Mouse (Mus musculus): ENCODE results near the gene Dsn1.

Gene Dsn1

GRCm38 (mm10) chr2:157021156-157021555 is 14.2 kb upstream of the Dsn1 start:
- no peak for DNase-seq (ENCODE audit: low spot score)

DNA sequence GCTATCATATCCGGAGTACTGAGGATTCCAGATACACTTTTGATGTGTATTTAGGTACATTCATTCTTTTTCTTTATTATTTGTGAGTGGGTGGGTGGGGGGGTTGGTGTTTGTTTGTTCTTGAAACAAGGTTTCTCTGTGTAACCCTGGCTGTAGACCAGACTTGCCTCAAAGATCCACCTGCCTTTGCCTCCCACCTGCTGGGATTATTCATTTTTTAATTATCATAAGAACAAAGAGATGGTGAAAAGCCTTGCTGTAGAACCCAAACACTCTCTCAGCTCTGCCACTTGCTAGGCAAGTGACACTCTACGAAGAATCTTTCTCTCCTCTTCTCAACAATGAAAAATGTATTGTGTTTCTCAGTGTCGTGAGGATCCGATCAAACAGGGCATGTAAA is 12.3 kb upstream of the Dsn1 start:
- no peak for DNase-seq (ENCODE audit: low spot score)

GRCm38 (mm10) chr2:157016529-157017270 is 9.7 kb upstream of the Dsn1 start:
- DNase-seq (ENCODE audit: low spot score): no peak

DNA sequence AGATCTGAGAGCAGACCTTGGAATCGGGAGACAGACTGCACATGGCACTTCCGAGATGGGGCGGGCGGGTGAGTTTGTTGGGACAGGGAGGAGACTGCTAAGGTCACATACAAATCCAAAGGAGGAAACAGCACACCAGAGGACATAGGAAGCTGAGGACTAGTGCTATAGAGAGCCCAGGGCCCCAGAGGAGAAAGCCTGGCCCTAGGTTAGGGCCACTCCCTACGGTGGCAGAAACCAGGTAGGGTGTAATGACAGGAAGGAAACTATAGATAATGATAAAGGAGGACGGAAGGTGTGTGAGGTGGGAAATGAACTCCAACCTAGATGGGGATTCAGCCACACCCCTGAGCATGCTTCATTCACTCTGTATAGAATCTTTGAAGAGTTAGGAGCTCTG is 5.4 kb upstream of the Dsn1 start:
- no peak for DNase-seq (ENCODE audit: low spot score)

DNA sequence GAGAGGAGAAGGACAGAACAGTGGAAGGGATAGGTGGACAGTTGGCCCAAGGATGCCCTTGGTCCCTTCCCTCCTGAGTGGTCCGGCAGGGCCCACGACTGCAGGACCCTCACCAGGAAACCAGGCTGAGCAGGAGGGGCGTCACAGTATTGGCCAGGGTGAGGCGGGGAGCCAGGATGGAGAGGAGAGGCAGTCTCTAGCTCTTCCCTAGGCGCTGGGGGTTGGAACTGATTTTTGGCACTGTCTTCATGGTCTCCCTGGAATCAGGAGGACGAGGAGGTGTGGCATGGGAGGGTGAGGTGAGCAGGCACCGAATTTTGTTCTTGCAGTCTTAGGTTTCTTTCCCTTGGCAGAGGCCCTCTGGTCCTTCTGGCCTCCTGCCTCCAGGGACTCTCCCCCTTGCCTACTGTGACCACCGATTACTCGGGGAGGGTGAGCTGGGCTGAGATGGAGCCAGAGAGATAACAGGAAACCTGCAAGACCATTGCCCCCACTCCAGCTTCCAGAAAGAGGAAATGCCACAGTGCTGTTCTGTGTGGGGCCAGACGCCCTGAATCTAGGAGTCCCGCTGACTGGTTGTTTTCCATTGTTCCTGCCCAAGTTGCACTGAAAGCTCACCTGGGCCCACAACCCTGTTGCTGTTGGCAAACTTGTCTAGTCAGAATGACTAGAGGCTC is 3.8 kb upstream of the Dsn1 start:
- no peak for DNase-seq (ENCODE audit: low spot score)

GRCm38 (mm10) chr2:157010121-157010520 is 3.2 kb upstream of the Dsn1 start:
- DNase-seq (ENCODE audit: low spot score): no peak

DNA sequence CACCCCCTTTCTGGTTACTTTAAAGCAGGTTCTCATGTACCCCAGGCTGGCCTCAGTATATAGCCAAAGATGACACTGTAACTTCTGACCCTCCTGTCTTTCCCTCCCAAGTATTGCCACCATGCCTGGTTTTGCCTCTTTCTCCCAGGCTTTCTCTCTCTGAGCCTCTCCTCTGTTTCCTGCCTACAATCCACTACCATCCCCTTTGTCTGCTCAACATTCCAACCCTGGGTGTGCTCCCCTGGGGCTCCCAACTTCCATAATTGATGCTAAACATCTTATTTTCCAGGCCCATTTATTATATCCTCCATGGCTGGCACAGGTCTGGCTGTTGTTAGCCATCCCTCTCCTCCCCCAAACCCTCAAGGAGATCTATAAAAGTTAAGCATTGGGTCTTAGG is 1.6 kb upstream of the Dsn1 start:
- no peak for DNase-seq (ENCODE audit: low spot score)

GRCm38 (mm10) chr2:157007234-157007596 is 261 bp upstream of the Dsn1 start:
- no peak for DNase-seq (ENCODE audit: low spot score)

DNA sequence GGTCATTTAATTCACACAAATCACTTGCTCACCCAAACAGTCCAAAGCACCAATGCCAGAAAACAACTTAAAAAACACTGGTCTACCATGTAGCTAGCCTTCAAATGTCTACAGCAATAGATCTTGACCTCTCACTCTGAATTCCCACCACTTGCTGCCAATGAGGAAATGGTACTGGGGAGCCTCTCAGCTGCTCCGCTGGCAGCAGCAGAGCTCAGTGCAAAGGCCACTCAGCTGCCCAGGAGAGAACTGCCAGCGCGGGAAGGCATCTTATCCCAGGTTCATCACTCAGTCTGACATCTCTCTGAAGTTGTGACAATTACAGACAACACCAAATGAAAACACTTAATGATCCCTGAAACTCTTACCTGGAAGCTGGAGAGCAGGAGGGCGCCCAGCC is 4.6 kb downstream of the Dsn1 start:
- DNase-seq (ENCODE audit: low spot score): no peak

- no peak for DNase-seq (ENCODE audit: low spot score)
These were observed 8.7 kb downstream of the Dsn1 start for GRCm38 (mm10) chr2:156998263-156998662.

DNA sequence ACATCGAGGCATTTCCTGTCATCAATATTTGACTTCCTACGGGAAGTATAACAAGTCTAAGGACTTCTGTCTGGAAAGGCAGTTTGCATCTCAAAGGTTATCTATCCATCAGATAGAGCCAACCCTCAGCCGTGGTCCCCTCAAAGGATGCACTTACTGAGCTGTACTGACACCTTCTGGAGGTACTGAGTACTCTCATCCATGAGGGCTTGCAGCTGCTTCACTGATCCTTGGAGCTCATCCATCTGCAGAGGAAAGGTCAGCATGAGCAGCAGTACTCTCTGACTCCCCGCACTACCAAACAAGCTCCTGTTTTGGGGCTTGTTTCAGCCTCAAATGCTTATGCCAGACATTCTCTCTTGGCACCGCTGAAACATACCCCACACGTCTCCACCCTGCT is 10.4 kb downstream of the Dsn1 start:
- peak; percentile 61 for DNase-seq (ENCODE audit: low spot score)

GRCm38 (mm10) chr2:156991470-156992319 is 15.3 kb downstream of the Dsn1 start, which contains the start of gene Ndrg3:
Gene Ndrg3 (minus strand): TSS chr2:156992056.
- peak; percentile 98 for DNase-seq (ENCODE audit: low spot score)

- peak; percentile 15 for DNase-seq (ENCODE audit: low spot score)
These were observed 16.1 kb downstream of the Dsn1 start for GRCm38 (mm10) chr2:156990727-156991431.

- no peak for DNase-seq (ENCODE audit: low spot score)
These were observed 19.6 kb downstream of the Dsn1 start for GRCm38 (mm10) chr2:156987316-156987715.

- no peak for DNase-seq (ENCODE audit: low spot score)
These were observed 24.1 kb downstream of the Dsn1 start for GRCm38 (mm10) chr2:156982864-156983263.

GRCm38 (mm10) chr2:156981291-156981690 is 25.7 kb downstream of the Dsn1 start:
- DNase-seq (ENCODE audit: low spot score): no peak

DNA sequence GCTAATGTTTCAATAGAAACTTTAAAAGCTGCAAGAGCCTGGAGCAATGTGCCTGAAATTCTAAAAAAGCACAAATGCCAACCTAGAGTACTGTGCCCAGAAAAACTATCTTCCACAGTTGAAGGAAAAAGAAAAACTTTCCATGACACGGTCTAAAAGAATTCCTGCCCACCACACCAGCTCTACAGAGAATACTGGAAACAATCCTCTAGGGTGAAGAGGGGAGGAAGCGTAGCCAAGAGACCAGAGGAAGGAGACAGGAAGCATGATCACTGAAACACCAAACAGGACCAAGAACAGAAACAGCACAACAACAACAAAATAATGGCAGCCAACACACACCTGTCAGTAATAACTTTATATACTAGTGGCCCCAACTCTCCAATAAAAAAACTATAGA is 26.9 kb downstream of the Dsn1 start:
- no peak for DNase-seq (ENCODE audit: low spot score)

DNA sequence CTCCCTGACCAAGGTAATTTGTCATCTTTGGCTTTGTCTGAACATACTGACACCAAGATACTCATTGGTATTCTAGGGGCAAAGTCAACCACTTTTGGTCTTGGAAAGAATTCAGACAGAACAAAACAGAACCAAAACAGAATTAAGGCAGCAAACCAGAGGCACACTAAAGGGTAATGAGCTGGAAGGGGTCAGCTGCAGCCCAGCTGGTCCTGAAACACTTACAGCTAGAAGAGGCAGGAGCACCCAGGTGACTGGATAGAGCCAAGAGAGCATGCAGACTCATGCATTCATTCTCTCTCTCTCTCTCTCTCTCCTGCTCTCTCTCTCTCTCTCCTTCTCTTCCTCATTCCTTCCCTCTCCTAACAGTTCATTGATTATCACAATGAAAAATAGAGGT is 30.2 kb downstream of the Dsn1 start:
- DNase-seq (ENCODE audit: low spot score): no peak

DNA sequence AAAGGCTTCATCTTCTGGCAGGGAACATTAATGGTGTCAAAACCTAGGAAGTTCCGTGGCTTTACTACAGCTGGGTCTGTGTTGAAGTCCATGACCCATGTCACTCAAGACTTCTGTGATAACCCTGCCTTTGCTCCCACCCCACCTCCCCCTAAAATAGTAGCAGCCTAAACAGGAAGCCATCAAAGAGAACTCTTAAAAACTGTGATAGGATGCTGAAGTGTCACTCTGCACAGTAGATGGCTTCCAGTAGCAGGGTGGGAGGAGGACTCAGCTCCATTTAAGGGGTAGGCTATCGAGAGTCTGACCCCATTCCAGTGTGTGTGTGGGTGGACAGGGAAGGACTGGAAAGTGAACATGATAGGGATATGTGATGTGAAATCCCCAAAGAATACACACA is 32.0 kb downstream of the Dsn1 start:
- no peak for DNase-seq (ENCODE audit: low spot score)

DNA sequence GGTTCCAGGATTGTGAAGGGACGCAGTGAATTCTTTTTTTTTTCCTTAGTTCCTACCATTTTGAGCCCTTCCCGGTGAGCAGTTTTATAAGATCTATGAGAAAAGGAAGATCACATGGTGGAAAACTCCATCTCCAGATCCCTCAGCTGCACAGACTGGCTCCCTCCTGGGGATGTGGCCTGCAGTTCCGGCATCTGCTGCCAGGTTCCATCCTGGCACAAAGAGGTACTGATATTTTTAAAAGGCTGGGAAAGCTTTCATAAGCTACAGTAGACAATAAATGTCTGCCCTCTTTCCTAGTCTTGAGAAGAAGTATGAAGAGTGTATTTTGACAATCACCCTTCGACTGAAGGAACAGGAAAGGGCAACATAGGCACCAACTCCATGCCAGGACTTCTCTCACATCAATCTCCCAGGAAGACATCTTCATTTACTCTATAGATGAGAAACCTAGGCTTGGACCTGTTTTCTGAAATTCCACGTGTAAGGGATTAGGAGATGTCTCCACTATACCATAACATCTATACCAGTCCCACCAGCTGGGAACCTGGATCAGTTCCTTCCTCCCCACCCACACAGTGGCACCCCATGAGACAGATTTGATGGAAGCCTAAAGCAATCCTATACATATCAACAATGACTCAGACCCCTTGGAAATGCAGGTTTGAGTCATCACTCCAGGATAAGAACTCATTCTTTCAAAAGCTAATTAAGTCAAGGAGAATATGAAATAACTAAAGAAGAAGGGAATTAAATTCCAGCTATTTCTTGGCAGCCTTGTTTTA is 33.4 kb downstream of the Dsn1 start:
- DNase-seq (ENCODE audit: low spot score): no peak

DNA sequence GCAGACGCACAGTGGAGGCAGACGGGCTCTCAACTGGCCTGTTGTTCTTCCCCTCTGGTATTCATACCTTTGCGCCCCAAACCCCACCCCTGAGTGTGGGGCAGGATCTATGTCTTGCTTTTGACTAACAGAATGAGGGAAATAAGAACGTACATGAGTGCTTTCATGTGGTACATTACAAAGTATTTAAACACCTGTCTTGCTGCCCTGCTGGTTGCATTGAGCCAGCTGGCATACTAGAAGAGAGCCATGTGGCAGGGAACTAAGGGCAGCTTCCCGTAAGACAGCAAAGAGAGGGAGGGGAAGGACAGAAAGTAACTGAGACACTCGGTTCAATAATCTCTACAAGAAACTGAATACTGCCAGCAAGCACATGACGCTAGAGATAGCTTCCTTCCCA is 36.7 kb downstream of the Dsn1 start:
- no peak for DNase-seq (ENCODE audit: low spot score)
